Mouse (Mus musculus) ES-Bruce4 (cell line): ENCODE measurements around the gene Pithd1.

Experiments used
- CTCF ChIP-seq: IDR thresholded peaks from one replicate; pipeline ENCODE4 v1.8.1; 2011; ENCODE audit warnings: low read depth, low read length
- EP300 ChIP-seq: IDR thresholded peaks from 2 replicates; pipeline ENCODE4 v1.6.1; 2011; ENCODE audit warnings: low read depth, low read length; ENCODE audit not compliant: insufficient read depth

DNA sequence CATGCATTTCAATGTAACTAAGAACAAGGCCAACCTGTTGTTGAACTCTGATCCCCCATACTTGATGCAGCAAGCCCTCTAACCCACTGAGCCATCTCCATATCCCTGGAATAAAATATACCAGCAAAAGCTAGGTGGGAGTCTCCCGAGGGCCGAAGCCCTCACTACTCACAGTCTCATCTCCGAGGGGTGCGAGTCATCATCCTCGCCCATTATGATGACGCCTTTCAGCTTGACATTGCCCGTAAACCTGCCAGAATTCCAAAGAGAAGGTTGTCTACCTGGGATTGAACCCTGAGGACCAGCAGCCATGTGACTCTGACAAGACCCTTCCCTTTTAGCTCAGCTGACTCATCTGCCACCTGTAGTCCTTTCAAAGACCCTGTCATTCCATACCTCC, 1.3 kb downstream of the Pithd1 start:
- TF ChIP-seq EP300 (no peak), CTCF (no peak)
